Mouse (Mus musculus): ENCODE data around the gene Sp4. TPM values are rescaled to one million over a fixed set of nuclear protein-coding genes. Genes with fewer than 3 reads are reported as not detected.

Gene Sp4
- polyA plus RNA-seq, 1 experiment from 2014 or later = 6.6 TPM

Other genes with a start within 250 kb of the Sp4 start
- gene Dnah11, start 102.4 kb downstream of the Sp4 start, polyA plus RNA-seq (2015; fragmentation: Nextera tagmentation; extraction: Ambion mirVana) = 0.01 and 0.09 TPM in 2 replicates